Mouse (Mus musculus) urinary bladder, adult 2 months (tissue): ENCODE data around the gene Gm36210. TPM values are rescaled to one million over a fixed set of nuclear protein-coding genes. Genes with fewer than 3 reads are reported as not detected.
"Not testable (repeated sequence)": the region's sequence is repeated elsewhere in the genome, so short reads cannot be mapped to it uniquely, and the experiment has no call there.

Source experiments
- DNase-seq: peaks from one replicate; pipeline ENCODE4 v3.0.0; 2022; ENCODE audit warnings: low spot score
- polyA plus RNA-seq: library from polyadenylated mRNA; depleted of rRNA; stranded (reverse); fragments of >200 nt; gene quantifications from 2 replicates; pipeline ENCODE4 v1.2.3, GENCODE M21; 2012

Gm36210 gene
- polyA plus RNA-seq, 1 experiment = 0.22 TPM

DNA sequence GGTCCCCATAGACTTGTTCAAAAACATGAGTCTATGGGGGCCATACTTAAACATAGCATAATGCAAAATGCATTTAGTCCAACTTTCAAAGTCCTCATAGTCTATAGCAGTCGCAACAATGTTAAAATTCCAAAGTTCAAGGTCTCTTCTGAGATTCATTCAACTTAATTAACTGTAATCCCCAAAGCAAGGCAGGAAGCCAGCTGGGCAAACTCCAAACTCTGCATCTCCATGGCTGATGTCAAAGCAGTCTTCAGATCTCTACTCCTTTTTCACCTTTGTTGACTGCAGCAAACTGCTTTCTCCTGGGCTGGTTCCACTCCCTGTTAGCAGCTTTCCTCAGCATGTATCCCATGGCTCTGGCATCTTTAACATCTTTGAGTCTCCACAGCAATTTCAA is 27.3 kb downstream of the Gm36210 start:
- DNase-seq = not testable (repeated sequence)

DNA sequence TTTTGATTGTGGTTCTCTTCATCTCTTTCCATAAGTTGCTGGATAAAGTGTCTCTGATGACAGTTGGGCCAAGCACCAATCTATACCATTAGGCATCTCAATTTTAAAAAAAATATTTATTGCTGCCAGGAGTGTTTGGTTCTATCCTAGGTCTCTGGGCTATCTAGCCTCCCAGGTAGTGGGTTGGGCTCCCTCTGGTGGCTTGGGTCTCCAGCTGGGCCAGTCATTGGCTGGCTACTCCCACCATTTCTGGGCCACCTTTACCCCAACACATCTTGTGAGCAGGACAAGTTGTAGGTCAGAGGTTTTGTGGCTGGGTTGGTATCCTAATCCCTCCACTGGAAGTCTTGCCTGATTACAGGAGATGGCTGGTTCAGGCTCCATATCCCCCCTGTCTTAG is 28.1 kb downstream of the Gm36210 start:
- no peak for DNase-seq

GRCm38 (mm10) chr7:4877226-4877625 is 29.1 kb downstream of the Gm36210 start:
- DNase-seq = no peak

GRCm38 (mm10) chr7:4876753-4877221 is 29.5 kb downstream of the Gm36210 start, which contains the start of gene Isoc2a:
Gene Isoc2a (plus strand): TSS chr7:4877153.
- peak; percentile 75 for DNase-seq

DNA sequence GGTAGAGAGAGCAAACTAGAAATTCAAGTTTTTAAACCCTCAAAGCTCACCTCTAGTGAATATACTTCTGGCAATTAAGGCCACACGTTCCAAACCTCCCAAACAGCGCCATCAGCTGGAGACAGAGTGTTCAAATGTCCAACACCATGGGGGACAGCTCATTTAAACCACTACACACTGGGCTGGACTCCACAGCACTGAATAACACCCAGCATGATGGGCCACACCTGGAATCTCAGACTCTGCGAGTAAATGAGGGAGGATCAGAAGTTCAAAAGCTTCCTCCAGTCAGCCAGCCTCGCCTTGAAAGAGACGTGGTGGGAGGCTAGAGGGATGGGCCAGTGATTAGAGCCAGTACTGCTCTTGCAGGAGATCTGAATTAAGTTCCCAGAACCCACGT is 36.2 kb downstream of the Gm36210 start, which contains the start of gene Isoc2b:
Isoc2b (minus strand) TSS at position 126 of the 400 bp plus-strand sequence.
- DNase-seq = no peak

DNA sequence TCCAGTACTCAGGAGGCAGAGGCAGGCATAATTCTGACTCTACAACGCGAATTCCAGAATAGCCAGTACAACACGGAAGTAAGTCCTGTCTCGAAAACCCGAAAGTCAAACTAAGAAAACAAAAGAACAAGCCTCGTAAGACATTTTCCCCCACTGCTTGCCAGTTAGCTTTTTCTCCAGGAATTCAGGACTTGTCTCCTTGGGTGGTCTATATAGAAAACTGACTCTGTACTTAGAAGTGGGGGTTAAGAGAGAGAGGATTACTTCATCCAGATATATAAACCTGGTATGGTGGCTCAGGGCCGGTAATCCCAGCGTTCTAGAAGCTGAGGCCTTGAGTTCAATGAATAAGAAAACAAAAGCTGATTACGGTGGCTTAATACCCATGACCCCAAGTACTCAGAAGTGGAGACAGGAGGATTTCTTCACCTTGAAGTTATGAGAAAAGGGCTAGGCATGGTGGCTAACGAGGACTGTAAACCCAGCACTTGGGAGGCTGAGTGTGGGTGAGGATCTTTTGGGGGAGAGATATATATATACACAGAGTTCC is 39.6 kb downstream of the Gm36210 start:
- DNase-seq = no peak

DNA sequence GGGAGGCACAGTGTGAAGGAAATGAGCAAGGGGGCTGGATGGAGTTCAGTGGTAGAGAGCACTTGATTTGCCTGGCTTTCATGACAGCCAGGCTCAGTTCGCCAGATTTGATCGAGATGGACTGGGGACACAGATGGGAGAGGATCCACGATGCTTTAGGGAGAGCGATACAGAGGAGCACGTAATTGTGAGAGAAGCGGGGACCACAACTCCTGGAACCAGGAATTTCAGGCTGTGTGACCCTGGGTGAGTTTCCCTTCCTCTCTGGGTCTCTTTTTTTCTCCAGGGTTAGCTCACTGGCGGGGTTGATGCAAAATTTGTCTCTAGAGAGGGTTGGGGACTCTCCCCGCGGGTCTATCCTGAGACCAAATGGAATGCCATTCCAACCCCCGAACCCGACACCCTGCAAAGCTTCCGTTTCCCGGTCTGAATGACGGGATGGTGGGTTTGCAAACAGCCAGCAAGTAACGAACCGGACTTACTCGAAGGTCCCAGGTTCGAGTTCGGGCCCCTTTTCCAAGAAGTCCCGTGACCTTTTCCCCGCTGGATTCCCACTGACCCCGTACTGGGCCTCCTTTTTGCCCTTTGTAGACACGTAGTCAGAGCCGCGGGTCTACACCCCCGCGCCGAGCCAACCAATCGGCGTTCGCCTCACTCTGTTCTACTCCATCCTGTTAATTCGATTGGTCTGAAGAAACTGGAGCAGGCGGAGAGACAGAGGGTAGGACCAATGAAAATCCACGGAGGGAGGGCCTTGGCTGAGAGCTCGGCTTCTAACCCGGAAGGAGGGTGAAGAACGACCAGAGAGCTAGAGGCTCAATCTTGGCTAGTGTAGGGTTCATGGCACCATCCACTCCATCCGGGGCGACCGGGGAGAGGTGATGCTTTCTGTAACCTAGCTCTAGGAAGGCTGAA is 40.5 kb downstream of the Gm36210 start:
- DNase-seq = peak; percentile 83

DNA sequence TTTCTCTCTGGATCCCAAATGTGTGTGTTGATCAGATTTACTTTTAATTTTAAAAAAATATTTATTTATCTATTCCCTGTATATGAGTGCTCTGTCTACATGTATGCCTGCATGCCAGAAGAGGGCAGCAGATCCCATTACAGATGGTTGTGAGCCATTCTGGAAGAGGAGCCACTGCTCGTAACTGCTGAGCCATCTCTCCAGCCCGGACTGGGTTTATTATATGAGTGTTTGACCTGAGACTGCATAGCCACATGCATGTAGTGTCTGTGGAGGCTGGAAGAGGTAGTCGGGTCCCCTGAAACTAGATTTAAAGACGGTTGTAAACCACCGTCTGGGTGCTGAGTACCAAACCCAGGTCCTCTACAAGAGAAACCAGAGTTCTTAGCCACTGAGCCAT is 41.2 kb downstream of the Gm36210 start:
- DNase-seq = no peak

DNA sequence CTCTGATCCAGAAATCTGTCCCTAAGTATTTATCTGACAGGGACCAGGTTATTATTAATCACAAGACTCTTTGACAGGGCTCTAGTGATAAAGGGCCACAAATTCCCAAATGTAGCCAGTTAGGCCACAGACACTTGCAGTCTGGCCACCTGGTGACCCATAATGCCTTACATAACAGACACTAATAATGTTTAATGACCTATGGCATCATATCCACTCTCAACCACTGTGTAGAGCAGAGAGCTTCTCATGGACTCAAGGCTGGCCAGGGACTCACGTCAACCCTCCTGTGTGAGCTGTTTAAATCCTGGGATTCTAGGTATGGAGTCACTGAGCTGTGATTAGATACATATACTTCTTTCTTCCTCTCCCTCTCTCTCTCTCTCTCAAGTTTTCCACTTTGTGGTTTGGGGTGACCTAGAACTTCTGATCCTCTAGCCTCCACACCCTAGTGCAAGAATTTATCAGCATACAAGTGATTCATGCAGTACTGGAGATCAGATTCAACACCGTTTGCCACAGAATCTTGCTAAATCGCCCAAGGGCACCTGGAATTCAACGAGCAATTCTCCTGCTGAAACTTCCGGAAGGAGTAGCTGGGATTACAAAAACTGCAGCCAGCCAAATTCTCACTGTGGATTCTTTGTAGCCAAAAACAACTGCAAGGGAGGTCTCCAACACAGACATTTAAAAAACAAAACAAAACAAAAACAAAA is 42.0 kb downstream of the Gm36210 start:
- no peak for DNase-seq

GRCm38 (mm10) chr7:4863541-4864080 is 42.7 kb downstream of the Gm36210 start:
- DNase-seq = no peak

DNA sequence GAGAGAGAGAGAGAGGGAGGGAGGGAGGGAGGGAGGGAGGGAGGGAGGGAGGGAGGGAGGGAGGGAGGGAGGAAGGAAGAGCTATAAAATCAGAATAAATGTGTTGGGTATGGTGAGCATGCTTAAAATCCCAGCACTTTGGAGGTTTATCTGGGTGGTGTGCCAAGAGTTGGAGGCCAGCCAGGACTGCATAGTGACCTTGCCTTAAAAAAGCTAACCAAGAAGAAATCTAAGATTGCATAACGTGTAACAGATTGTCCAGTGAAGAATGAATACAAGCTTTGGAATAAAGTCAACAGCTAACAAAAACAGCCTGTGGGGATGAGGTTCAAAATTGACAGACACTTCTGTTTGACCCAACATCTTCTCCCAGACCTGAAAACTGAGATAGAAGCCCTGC is 43.3 kb downstream of the Gm36210 start:
- no peak for DNase-seq

- DNase-seq = not testable (repeated sequence)
These were observed 45.4 kb downstream of the Gm36210 start for GRCm38 (mm10) chr7:4860926-4861325.

DNA sequence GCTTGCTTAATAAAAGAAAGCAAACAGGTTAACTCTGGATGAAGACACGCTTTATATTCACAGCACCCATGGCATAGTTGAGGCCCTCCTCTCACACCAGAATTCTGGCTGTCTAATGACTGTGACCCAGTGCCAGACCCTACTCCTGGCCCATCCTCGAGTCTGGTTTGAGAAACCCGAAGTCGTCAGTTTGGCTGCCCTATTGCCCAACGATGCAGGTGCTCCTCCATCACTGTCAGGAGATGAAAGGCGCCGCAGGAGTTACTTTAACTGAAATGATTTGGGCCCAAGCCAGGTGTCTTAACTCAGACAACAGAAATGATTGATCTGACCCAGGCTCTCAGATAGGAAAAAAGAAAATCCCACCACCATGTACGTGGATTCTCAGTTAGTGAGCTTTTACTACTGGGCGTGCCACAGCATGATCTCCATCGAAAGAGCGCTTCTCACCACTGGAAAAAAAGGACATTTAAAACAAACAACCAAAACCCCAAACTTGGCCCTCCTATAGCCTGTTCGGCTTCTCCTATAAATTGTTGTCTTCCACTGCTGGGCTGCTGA is 46.8 kb downstream of the Gm36210 start:
- no peak for DNase-seq

GRCm38 (mm10) chr7:4857321-4857720 is 49.0 kb downstream of the Gm36210 start:
- DNase-seq = no peak

GRCm38 (mm10) chr7:4856508-4856907 is 49.8 kb downstream of the Gm36210 start:
- DNase-seq = no peak

DNA sequence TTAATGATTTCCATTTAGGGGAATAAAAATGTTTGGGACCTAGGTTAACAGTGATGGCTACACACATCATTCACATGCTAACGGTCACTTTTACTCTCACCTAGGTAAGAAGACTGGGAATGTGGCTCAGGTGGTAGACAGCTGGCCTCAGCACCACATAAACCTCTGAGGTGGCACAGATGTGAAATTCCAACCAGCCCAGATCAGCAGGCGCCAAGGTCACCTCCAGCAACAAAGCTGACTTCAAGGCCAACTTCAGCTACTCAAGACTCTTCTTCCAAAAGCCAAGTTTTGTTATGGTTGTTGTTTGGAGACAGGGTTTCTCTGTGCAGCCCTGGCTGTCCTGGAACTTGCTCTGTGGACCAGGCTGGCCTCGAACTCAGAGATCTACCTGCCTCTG is 52.7 kb downstream of the Gm36210 start:
- DNase-seq = no peak

GRCm38 (mm10) chr7:4851315-4851688 is 55.0 kb downstream of the Gm36210 start:
- DNase-seq = no peak

- DNase-seq = no peak
These were observed 55.5 kb downstream of the Gm36210 start for GRCm38 (mm10) chr7:4850621-4851314.

DNA sequence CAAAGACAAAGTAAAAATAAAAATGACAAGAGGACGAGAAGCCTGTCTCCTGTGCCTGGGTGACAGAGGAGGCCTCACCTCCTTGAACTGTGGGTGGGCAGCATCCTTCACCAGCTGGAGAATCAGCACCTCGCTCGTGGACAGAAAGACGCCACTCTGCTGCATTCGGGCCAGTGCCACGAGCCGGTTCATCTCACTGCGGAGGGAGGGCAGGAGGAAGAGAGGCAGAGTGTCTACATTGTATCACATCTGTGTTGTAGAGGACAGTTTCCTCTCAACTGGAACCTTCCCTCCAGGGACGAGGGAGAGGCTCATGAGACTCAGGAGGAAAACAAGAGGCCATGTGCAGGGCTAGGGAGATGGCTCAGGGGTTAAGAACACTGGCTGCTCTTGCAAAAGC is 56.9 kb downstream of the Gm36210 start:
- no peak for DNase-seq
